Comparison of ENCODE assay signal across 8 mouse cellular contexts in genomic region chr8:11506802-11507201, GRCm38 (mm10). TPM values are rescaled to one million over a fixed set of nuclear protein-coding genes. Genes with fewer than 3 reads are reported as not detected.
DNase-seq lines count a peak whose midpoint lies in the region; ATAC-seq and TF ChIP-seq lines count a peak whose summit lies in the region.
"Had no signal": no experiment of that assay in that cellular context is flagged by ENCODE, and none has a peak within 500 bp of the region (broad histone marks: within the 10 kb centered on the region; RNA-seq: fewer than 3 reads in every experiment).

No protein-coding gene starts in this region.

- no peak overlapping the region for H3K4me3 ChIP-seq in bone marrow, adult 2 months (replicated peaks; ENCODE audit: control insufficient read depth, low read depth, low read length)
- H3K4me3 ChIP-seq in liver, embryonic 16.5 days (ENCODE audit: low read depth, low read length): no peak overlapping the region
- H3K4me3 ChIP-seq: neural tube, embryonic 13.5 days had no signal

- H3K4me1 ChIP-seq in bone marrow, adult 2 months (ENCODE audit: control insufficient read depth, insufficient read depth, low read length): no peaks in the 10 kb centered on the region
- peaks cover 3% of the 10 kb centered on the region; the same call in 1 of the 2 replicates for H3K4me1 ChIP-seq in liver, embryonic 16.5 days (ENCODE audit: control insufficient read depth, low read depth, low read length)
- H3K4me1 ChIP-seq: neural tube, embryonic 13.5 days had no signal

- no peak overlapping the region for H3K9ac ChIP-seq in liver, embryonic 16.5 days (ENCODE audit: low read depth, low read length)
- H3K9ac ChIP-seq: neural tube, embryonic 13.5 days had no signal

- no peak overlapping the region; the same call in 1 of the 2 replicates for H3K27ac ChIP-seq in bone marrow, adult 2 months (ENCODE audit: control insufficient read depth, insufficient read depth, low read depth, low read length, poor library complexity)
- no peak overlapping the region for H3K27ac ChIP-seq in liver, embryonic 16.5 days (ENCODE audit: low read length)
- H3K27ac ChIP-seq: neural tube, embryonic 13.5 days had no signal

- H3K9me3 ChIP-seq in liver, embryonic 16.5 days (replicated peaks; ENCODE audit: control insufficient read depth, low read length): no peaks in the 10 kb centered on the region
- H3K9me3 ChIP-seq: neural tube, embryonic 13.5 days had no signal

- H3K36me3 ChIP-seq in liver, embryonic 16.5 days (ENCODE audit: control insufficient read depth, insufficient read depth): peaks cover 45% of the 10 kb centered on the region

- DNase-seq in layer of hippocampus, postnatal 10 days (ENCODE audit: low spot score in 2 of 2): peak; percentile 60 to 66
- DNase-seq in layer of hippocampus, adult 9-11 months: no peak
- DNase-seq in ES-CJ7 (ENCODE audit: low read depth, low spot score): peak; percentile 78
- DNase-seq in heart, postnatal 36 days: peak; percentile 30 to 58
- peak; percentile 39 to 82 for DNase-seq in spleen, postnatal 10 days (ENCODE audit: low spot score in 2 of 2)

- H3K4me2 ChIP-seq in liver, embryonic 16.5 days (ENCODE audit: low read depth, low read length): no peak overlapping the region
- H3K4me2 ChIP-seq: neural tube, embryonic 13.5 days had no signal

- TF ChIP-seq POLR2A in bone marrow, adult 2 months (IDR thresholded peaks at IDR 0.05; ENCODE audit: borderline replicate concordance, control insufficient read depth, low read depth, low read length): no peak

- WGBS in bone marrow, adult 2 months: 43% methylated on average over 6 of the region's 6 CpGs
- 55% methylated on average over 6 of the region's 6 CpGs for WGBS in liver, embryonic 16.5 days (ENCODE audit: insufficient replicate concordance)

- H3K27me3 ChIP-seq in liver, embryonic 16.5 days (ENCODE audit: control insufficient read depth, insufficient read depth, low read depth, low read length): no peaks in the 10 kb centered on the region
- H3K27me3 ChIP-seq: neural tube, embryonic 13.5 days had no signal

- TF ChIP-seq CTCF in bone marrow, adult 2 months (IDR thresholded peaks at IDR 0.05; ENCODE audit: control insufficient read depth, insufficient read depth, low read length): peak; percentile 80

- intact Hi-C loops in heart, postnatal 36 days (cut with DNase I): loop anchor here (2.0 kb wide), 2 partner anchors 96 to 194 kb away; partner anchors contain the start of gene 1700016D06Rik

- 0 out of 2 replicates have a peak, but pooled peaks have one; percentile 16 for ATAC-seq in liver, embryonic 16.5 days (ENCODE audit: low read depth)

RNA-seq across cellular contexts. Expression of gene Naxd, which starts 9.5 kb away (rescaled TPM):
- 10 to 100 TPM; 52.7 to 67.3 TPM for total RNA-seq in layer of hippocampus, postnatal 10 days (2021)
- 32.5 and 74.0 TPM in 2 replicates for polyA plus RNA-seq in bone marrow, adult 2 months (2011; ENCODE audit: insufficient read depth, insufficient read length, low replicate concordance, missing spikeins)
- total RNA-seq in heart, postnatal 36 days (2021): 10 to 100 TPM; 35.6 to 39.7 TPM
- 37.0 and 38.0 TPM in 2 replicates for polyA plus RNA-seq in liver, embryonic 16.5 days (2015; fragmentation: Nextera tagmentation; extraction: Ambion mirVana)

RNA-seq across cellular contexts. Expression of gene Rab20, which starts 28.3 kb away (rescaled TPM):
- total RNA-seq in layer of hippocampus, postnatal 10 days (2021): under 1 TPM; 0.71 to 0.94 TPM
- 3.3 and 6.2 TPM in 2 replicates for polyA plus RNA-seq in bone marrow, adult 2 months (2011; ENCODE audit: insufficient read depth, insufficient read length, low replicate concordance, missing spikeins)
- 10 to 100 TPM; 26.9 to 32.1 TPM for total RNA-seq in heart, postnatal 36 days (2021)
- polyA plus RNA-seq in liver, embryonic 16.5 days (2015; fragmentation: Nextera tagmentation; extraction: Ambion mirVana): 6.3 and 7.4 TPM in 2 replicates

RNA-seq across cellular contexts. Expression of gene Cars2, which starts 43.8 kb away (rescaled TPM):
- total RNA-seq in layer of hippocampus, postnatal 10 days (2021): 10 to 100 TPM; 26.1 to 28.6 TPM
- polyA plus RNA-seq in bone marrow, adult 2 months (2011; ENCODE audit: insufficient read depth, insufficient read length, low replicate concordance, missing spikeins): 22.0 and 32.7 TPM in 2 replicates
- 10 to 100 TPM; 45.9 to 46.1 TPM for total RNA-seq in heart, postnatal 36 days (2021)
- polyA plus RNA-seq in liver, embryonic 16.5 days (2015; fragmentation: Nextera tagmentation; extraction: Ambion mirVana): 10.1 and 11.8 TPM in 2 replicates

RNA-seq across cellular contexts. Expression of gene Ing1, which starts 48.6 kb away (rescaled TPM):
- total RNA-seq in layer of hippocampus, postnatal 10 days (2021): 10 to 100 TPM; 35.6 to 39.5 TPM
- 26.2 and 44.7 TPM in 2 replicates for polyA plus RNA-seq in bone marrow, adult 2 months (2011; ENCODE audit: insufficient read depth, insufficient read length, low replicate concordance, missing spikeins)
- 10 to 100 TPM; 24.1 to 25.8 TPM for total RNA-seq in heart, postnatal 36 days (2021)
- polyA plus RNA-seq in liver, embryonic 16.5 days (2015; fragmentation: Nextera tagmentation; extraction: Ambion mirVana): 11.1 and 11.7 TPM in 2 replicates

Comparison
In these comparisons a context has a peak if more than half of its experiments do, and no peak if none do; other contexts are left out.
1. RNA of gene Rab20, which starts 28.3 kb away (total RNA-seq): 26.9 to 32.1 TPM in heart, postnatal 36 days; 0.71 to 0.94 TPM in layer of hippocampus, postnatal 10 days; every median in the first group is over 10 times any median in the second.